Mouse (Mus musculus) effector memory CD4-positive, alpha-beta T cell, adult 5 months (primary cell): ENCODE data around the gene Olfr437. TPM values are rescaled to one million over a fixed set of nuclear protein-coding genes. Genes with fewer than 3 reads are reported as not detected.

Experiments used
- polyA plus RNA-seq: library from polyadenylated mRNA; unstranded; fragments of 100-300 nt; shearing (Covaris generic); gene quantifications from one replicate; pipeline ENCODE4 v1.2.1, GENCODE M21; 2017

Gene Olfr437
- polyA plus RNA-seq = not detected

DNA sequence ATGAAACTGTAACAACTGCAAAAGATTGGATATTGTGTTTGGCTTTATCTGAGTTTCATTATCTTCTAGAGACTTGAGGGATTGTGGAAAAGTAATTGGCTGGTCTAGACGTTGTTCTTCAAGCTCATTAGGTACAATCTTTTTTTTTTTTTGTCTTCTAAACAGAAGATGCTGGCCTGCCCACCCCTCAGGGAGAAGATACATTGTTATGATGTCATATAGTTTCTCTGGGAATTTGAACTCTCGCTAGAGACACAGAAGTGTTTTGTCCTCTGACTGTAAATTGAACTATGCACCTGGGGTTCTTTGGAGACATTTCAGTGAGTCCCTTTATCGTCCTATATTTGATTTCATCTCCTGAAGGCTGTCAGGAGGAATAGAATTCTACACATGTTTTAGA, at the start of gene Olfr437:
TSS of gene Olfr437 (plus strand) at position 301 of the 400 bp plus-strand sequence.

DNA sequence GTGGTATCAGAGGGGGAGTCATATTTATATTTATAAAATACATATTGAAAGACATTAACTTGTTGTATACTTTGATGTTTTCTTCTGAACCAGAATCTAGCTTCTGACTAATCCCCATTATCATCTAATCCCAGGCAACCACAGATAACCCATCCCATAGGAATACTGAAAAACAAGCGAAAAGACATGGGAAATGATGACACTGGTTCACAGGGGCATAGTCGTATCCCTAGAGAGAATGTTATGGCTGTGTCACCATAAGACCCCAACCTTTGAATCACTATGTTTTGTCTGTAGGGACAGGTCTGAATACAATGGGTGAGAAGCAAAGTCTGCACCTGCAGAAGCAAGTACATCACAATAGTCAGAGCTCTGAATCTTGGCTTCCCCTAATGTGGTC, 16.8 kb upstream of the Olfr437 start, which contains the start of gene Olfr237-ps1:
TSS of gene Olfr237-ps1 (plus strand) at position 301 of the 400 bp plus-strand sequence.

DNA sequence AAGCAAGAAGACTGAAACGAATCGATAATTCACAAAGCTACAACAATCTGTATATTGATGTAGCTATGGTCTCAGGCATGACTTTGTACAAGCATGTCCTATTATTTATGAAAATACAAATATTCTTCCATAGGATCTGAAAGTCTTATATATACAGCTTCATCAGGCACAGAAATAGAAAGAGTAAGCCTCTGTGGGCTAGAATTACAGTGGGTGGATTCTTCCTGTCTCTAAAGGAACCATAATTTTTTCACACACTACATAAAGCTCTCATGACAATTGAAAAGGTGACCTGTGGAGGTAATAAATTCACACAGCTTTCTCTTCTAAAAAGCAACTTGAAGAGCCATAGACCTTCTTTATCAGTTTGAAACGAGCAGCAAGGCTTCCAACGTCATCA, 8.8 kb downstream of the Olfr437 start, which contains the start of gene Olfr13:
TSS of gene Olfr13 (plus strand) at position 301 of the 400 bp plus-strand sequence.

DNA sequence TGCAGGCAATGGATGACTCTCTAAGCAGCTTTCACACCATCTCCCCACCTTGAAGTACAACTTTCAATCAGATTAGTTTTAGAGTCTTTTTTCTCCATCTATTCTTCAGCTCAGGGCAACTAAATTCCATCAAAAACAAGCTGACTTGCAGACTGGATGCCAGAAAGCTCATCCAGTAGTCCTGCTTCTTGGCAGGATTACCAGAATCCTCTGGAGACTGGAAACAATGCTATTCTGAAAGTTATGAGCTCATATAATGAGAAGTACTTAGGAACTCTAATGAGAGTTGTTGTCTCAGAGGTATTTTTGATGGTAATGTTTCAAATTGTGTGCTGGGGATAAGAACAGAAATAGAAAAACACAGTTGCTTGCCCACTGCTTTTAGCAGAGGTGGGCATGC, 33.7 kb downstream of the Olfr437 start, which contains the start of gene Olfr435:
TSS of gene Olfr435 (plus strand) at position 366 of the 400 bp plus-strand sequence.

DNA sequence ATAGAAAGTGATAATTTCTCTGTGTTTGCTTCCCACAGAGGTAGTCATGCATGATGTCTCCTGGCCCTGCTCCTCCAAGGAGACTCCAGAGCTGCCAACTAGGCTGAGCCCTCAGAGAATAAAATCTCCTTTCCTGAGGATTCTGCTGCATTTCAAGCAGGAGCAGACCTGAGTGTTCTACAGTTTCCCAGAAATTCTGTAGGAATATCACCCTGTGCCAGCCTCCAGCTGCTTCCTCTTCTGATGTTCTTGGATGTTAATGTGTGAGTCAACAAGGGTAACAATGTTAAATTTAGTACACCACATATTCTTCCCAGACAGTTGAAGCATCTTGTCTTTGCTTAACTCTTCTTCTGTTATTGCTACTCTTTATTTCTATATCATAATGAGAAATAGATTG, 49.8 kb downstream of the Olfr437 start, which contains the start of gene Olfr434:
TSS of gene Olfr434 (plus strand) at position 149 of the 400 bp plus-strand sequence.

Other genes starting within 250 kb of the Olfr437 start
- gene Olfr446, start 241.9 kb upstream of the Olfr437 start, polyA plus RNA-seq = 0.09 TPM
- gene Olfr444, start 214.2 kb upstream of the Olfr437 start, polyA plus RNA-seq = not detected
- not detected for gene Olfr441, start 56.9 kb upstream of the Olfr437 start, polyA plus RNA-seq
- 0.15 TPM for gene Olfr237-ps1, start 16.7 kb upstream of the Olfr437 start, polyA plus RNA-seq
- not detected for gene Olfr13, start 8.9 kb downstream of the Olfr437 start, polyA plus RNA-seq
- gene Olfr435, start 33.9 kb downstream of the Olfr437 start, polyA plus RNA-seq = not detected
- gene Olfr434, start 49.7 kb downstream of the Olfr437 start, polyA plus RNA-seq = not detected
- gene Olfr47, start 68.2 kb downstream of the Olfr437 start, polyA plus RNA-seq = not detected
- 0.37 TPM for gene Arhgef5, start 102.3 kb downstream of the Olfr437 start, polyA plus RNA-seq
- not detected for gene Nobox, start 146.3 kb downstream of the Olfr437 start, polyA plus RNA-seq